Mouse (Mus musculus): ENCODE results near the gene Epn2.

DNA sequence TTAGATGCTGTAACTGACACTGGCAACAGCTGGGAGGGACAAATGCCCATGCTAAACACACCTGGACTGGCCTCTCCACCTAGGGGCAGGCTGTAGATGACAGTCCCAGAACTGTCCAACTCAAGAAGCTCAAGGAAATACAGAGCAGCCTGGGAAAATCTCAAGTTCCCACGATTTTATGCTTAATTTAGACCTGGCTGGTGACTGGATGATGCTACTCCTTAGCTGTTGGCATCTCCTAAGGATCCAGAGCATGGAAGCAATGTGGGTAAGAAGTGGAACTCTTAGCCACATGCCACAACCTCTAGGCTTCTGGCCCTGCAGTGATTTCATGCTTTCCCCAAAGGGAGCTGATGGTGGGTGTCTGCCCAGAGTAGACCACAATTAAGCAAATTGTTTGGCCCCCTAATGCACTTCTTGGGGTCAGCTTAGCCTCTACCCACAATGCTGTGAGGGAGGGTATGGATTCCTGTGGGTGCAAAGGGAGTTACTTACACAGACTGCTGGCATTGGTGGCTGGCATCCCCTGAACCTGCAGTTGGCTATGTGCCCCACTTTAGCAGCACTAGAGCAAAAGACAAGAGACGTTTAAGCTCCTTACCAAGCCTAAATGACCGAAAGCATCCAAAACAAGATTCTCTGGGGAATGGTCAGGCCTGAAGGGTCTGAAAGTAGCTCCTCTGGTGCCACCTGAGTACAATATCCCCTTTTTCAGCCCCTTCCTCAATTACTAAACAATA is 26.3 kb downstream of the Epn2 start:
- TF ChIP-seq CTCF (IDR thresholded peaks at IDR 0.05; ENCODE audit: low read depth) (no peak), EP300 (optimal IDR thresholded peaks at IDR 0.05) (no peak)

Data from stomach, postnatal 0 days (tissue).